Mouse (Mus musculus): ENCODE measurements around the gene Wdr5. TPM values are rescaled to one million over a fixed set of nuclear protein-coding genes. Genes with fewer than 3 reads are reported as not detected.

Gene Wdr5
- polyA plus RNA-seq (2014; fragmentation: Illumina TruSeq; extraction: RNeasy Lipid Tissue Mini Kit (QIAGEN cat#74804); ENCODE audit: low read depth, low replicate concordance): 16.0 TPM

GRCm38 (mm10) chr2:27514639-27515328 lies at the start of gene Wdr5:
Gene Wdr5 (plus strand): TSS chr2:27515157.

GRCm38 (mm10) chr2:27507562-27507961 lies 7.4 kb upstream of the Wdr5 start, which contains the start of gene Brd3:
Gene Brd3 (minus strand): TSS chr2:27507662.

Other genes starting within 250 kb of the Wdr5 start
- 7.8 TPM for gene Vav2, start 88.1 kb upstream of the Wdr5 start, polyA plus RNA-seq (2014; fragmentation: Illumina TruSeq; extraction: RNeasy Lipid Tissue Mini Kit (QIAGEN cat#74804); ENCODE audit: low read depth, low replicate concordance)
- 3.8 TPM for gene Brd3os, start 72.8 kb upstream of the Wdr5 start, polyA plus RNA-seq (2014; fragmentation: Illumina TruSeq; extraction: RNeasy Lipid Tissue Mini Kit (QIAGEN cat#74804); ENCODE audit: low read depth, low replicate concordance)
- gene Brd3, start 7.5 kb upstream of the Wdr5 start, polyA plus RNA-seq (2014; fragmentation: Illumina TruSeq; extraction: RNeasy Lipid Tissue Mini Kit (QIAGEN cat#74804); ENCODE audit: low read depth, low replicate concordance): 31.4 TPM
- 6.9 TPM for gene Rxra, start 161.3 kb downstream of the Wdr5 start, polyA plus RNA-seq (2014; fragmentation: Illumina TruSeq; extraction: RNeasy Lipid Tissue Mini Kit (QIAGEN cat#74804); ENCODE audit: low read depth, low replicate concordance)